Mouse (Mus musculus): ENCODE results near the gene Prr13. TPM values are rescaled to one million over a fixed set of nuclear protein-coding genes. Genes with fewer than 3 reads are reported as not detected.

The Prr13 gene
- total RNA-seq, 2 experiments from 2014 or later, result 11.3 to 14.5 TPM

DNA sequence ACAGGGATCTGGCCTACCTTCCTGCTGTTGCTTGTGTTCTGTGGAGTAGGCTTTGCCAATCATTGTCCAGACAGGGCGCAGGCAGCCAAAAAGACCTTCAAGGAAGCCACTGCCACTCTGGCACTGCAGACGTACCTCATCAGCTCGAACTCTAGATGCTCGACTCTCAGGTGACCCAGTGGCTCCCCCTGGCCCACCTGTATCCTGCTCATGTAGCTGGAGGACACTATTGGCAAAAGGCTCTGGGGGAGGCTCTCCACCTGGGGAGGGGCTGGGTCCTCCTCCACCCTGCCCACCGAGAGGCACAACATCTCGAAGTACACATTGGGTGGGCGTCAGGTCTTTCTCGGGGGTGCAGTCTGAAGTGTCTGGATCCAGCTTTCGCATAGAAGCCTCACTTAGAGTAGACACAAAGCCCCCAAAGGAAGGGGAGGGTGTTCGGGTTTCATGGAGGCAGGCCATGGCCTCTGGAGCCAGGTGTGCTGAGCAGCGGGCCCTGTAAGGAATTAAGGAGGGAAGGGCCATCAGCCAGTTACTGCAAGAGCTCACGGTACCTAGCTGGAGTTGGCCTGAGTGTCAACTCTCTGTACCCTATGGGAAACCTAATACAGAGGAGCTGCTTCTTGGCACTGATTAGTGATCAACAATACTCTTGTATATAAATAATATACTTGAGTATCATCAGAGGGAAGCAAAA lies 46.4 kb downstream of the Prr13 start:
- no peak for DNase-seq

DNA sequence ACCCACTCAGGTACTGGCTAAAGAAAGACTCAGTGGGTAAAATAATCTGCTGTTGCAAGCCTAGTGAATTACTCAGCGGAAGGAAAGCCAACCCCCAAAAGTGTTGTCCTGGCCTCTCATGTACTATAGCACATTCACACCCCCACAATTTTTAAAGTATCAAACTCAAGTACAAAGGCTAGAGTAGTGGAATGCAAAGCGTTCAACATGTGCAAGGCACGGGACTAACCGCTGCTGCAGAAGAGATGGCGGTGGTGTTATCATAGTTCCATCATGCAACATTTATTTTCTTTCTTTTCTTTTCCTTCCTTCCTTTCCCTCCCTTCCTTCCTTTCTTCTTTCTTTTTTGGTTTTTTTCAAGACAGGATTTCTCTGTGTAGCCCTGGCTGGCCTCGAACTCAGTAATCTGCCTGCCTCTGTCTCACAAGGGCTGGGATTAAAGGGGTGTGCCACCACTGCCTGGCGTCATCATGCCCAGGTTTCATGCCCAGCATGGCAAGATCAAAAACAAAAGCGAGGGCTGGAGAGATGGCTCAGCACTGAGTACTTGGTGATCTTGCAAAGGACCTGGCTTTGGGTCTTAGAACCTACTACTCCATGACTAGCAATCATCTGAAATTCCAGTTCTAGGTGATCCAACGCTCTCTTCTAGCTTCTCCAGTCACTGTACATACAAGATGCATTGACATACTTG lies 47.1 kb downstream of the Prr13 start:
- DNase-seq, result no peak

GRCm38 (mm10) chr15:102506464-102506830 lies 47.6 kb downstream of the Prr13 start:
- DNase-seq, result no peak

- DNase-seq, result no peak
Measured at GRCm38 (mm10) chr15:102506864-102507263, 48.0 kb downstream of the Prr13 start.

DNA sequence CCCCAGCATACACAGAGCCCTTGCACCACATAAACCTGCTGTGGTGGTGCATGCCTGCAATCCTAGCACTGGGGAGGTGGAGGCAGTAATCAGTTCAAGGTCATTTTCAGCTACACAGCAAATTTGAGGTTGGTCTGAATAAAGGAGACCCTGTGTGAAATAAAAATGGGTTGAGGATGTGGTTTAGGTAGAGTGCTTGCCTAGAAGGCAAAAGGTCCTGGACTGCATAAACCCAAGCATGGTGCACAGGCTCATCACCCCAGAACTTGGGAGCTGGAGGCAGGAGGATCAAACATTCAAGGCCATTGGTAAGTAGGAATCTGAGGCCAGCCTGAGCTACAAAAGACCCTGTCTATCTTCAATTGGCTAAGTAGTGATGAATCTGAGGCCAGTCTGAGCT lies 48.7 kb downstream of the Prr13 start:
- no peak for DNase-seq

- no peak for DNase-seq
Measured at GRCm38 (mm10) chr15:102508336-102508735, 49.5 kb downstream of the Prr13 start.

DNA sequence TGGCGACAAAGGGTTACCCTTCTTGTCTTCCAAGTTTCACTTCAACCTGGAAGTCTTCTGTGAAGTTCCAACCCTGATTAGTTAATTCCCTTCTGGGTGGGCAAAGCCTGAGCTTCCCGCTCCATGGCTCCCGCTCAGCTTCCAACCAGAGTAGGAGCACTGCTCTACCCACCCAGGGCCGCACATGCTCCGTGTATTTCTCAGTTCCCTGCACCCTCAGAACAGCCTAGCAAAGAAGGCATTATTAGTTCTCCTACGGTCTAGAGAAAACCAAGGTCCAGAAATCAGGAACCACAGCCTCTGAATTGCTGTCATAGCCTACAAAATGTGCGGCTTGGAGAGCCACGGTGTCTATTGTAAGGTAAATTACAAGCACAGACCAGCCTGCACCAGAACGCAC lies 51.3 kb downstream of the Prr13 start:
- no peak for DNase-seq

GRCm38 (mm10) chr15:102510590-102511284 lies 51.9 kb downstream of the Prr13 start:
- peak; percentile 77 for DNase-seq

GRCm38 (mm10) chr15:102511285-102511833 lies 52.5 kb downstream of the Prr13 start:
- DNase-seq, result no peak

- no peak for DNase-seq
Measured at GRCm38 (mm10) chr15:102512010-102512409, 53.2 kb downstream of the Prr13 start.

Other genes starting within 250 kb of the Prr13 start
- gene Itgb7, start 227.1 kb upstream of the Prr13 start, total RNA-seq (2021), result 1 to 10 TPM in 1 of 2 experiments, under 1 TPM in 1; 0.59 to 1.3 TPM
- gene Rarg, start 201.5 kb upstream of the Prr13 start, total RNA-seq (2021), result 10 to 100 TPM; 12.4 to 22.2 TPM
- gene Gm9918, start 188.5 kb upstream of the Prr13 start, total RNA-seq (2021), result not detected
- gene Mfsd5, start 179.6 kb upstream of the Prr13 start, total RNA-seq (2021), result 10 to 100 TPM; 16.1 to 17.6 TPM
- 1 to 10 TPM; 5.3 to 7.8 TPM for gene Espl1, start 162.8 kb upstream of the Prr13 start, total RNA-seq (2021)
- gene Pfdn5, start 132.9 kb upstream of the Prr13 start, total RNA-seq (2021), result 100 to 1,000 TPM; 278 to 289 TPM
- gene Myg1, start 127.3 kb upstream of the Prr13 start, total RNA-seq (2021), result 10 to 100 TPM; 18.7 to 20.8 TPM
- 10 to 100 TPM in 1 of 2 experiments, 1 to 10 TPM in 1; 7.8 to 11.1 TPM for gene Aaas, start 108.3 kb upstream of the Prr13 start, total RNA-seq (2021)
- gene Sp7, start 91.8 kb upstream of the Prr13 start, total RNA-seq (2021), result 1 to 10 TPM in 1 of 2 experiments, under 1 TPM in 1; 0.14 to 7.4 TPM
- gene Sp1, start 52.9 kb upstream of the Prr13 start, total RNA-seq (2021), result 10 to 100 TPM; 32.9 to 43.2 TPM
- gene Amhr2, start 13.7 kb upstream of the Prr13 start, total RNA-seq (2021), result 1 to 10 TPM; 4.1 to 5.8 TPM
- 100 to 1,000 TPM; 476 to 508 TPM for gene Pcbp2, start 11.5 kb downstream of the Prr13 start, total RNA-seq (2021)
- not detected for gene Gm10337, start 44.7 kb downstream of the Prr13 start, total RNA-seq (2021)
- 1 to 10 TPM; 3.8 to 4.9 TPM for gene Map3k12, start 58.0 kb downstream of the Prr13 start, total RNA-seq (2021)
- gene Tarbp2, start 59.2 kb downstream of the Prr13 start, total RNA-seq (2021), result 10 to 100 TPM; 45.7 to 49.2 TPM
- gene Npff, start 65.9 kb downstream of the Prr13 start, total RNA-seq (2021), result 1 to 10 TPM; 1.2 to 3.4 TPM
- gene Gm28047, start 166.0 kb downstream of the Prr13 start, total RNA-seq (2021), result under 1 TPM in 1 of 2 experiments, not detected in 1; 0.56 TPM
- gene Atf7, start 166.4 kb downstream of the Prr13 start, total RNA-seq (2021), result 10 to 100 TPM; 62.9 to 79.6 TPM
- gene Atp5g2, start 213.3 kb downstream of the Prr13 start, total RNA-seq (2021), result 10 to 100 TPM; 34.2 to 41.1 TPM

Data from gastrocnemius, postnatal 10 days (tissue).